Mouse (Mus musculus) erythroblast, embryonic 14.5 days (primary cell): ENCODE measurements at regions not wholly inside any gene's neighbourhood (a gene's known extent, or its start where the extent isn't known, plus 50 kb on each side); places are given as distances from the start of the nearest gene placed in this dataset.

Source experiments
- GATA1 ChIP-seq: IDR thresholded peaks from 2 replicates; pipeline ENCODE4 v1.6.1; 2012; ENCODE audit warnings: low read length, inconsistent platforms, mixed read lengths
- TAL1 ChIP-seq: IDR thresholded peaks from 3 replicates; pipeline ENCODE4 v1.6.1; 2012; ENCODE audit warnings: low read length, inconsistent platforms, mixed read lengths

DNA sequence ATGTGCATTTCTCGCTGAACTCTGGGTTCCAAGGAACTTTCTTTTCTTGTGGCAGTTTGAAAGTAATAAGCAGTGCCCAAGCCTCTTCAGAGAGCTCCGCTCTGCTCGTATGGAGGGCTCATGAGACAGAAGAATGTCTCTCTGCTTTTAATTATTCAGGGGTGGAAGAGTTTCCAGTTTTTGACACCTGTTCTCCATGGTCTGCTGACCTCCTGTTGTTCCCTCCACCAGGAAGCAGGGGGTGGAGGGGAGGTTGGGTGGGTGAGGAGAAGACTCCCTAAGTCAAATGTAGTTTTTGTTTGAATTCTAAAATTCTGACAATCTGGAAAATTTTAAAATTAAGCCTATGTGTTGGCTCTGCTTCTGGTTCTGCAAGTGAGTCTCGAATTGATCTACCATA, 167.5 kb downstream of the Bcl11a start:
- no peak for TF ChIP-seq TAL1
- no peak for TF ChIP-seq GATA1
